Mouse (Mus musculus) thymus, adult 2 months (tissue): ENCODE results near the gene Trio.

ENCODE experiments used
- CTCF ChIP-seq: fragments of 200-500 bp; IDR thresholded peaks from 2 replicates; pipeline ENCODE4 v1.5.1; 2012; ENCODE audit warnings: mild to moderate bottlenecking, control low read depth, low read length, moderate library complexity, borderline replicate concordance; ENCODE audit not compliant: control insufficient read depth, poor library complexity, insufficient read depth; ENCODE audit errors: extremely low read depth
- POLR2A ChIP-seq: fragments of 200-500 bp; IDR thresholded peaks from 2 replicates; pipeline ENCODE4 v1.6.1; 2012; ENCODE audit warnings: mild to moderate bottlenecking, low read length, control low read depth, moderate library complexity; ENCODE audit not compliant: control insufficient read depth, poor library complexity, insufficient read depth; ENCODE audit errors: extremely low read depth

- no peak for TF ChIP-seq CTCF
- no peak for TF ChIP-seq POLR2A
Observed at GRCm38 (mm10) chr15:27963506-27963905, 62.1 kb downstream of the Trio start.
